Mouse (Mus musculus): ENCODE data around the gene Adcy5. TPM values are rescaled to one million over a fixed set of nuclear protein-coding genes. Genes with fewer than 3 reads are reported as not detected.
A peak's percentile ranks its signal among the peaks of the same experiment; 100 is the strongest.

The Adcy5 gene
- polyA plus RNA-seq, 1 experiment from 2014 or later = 2.0 TPM

GRCm38 (mm10) chr16:35216826-35217491 lies 62.3 kb downstream of the Adcy5 start:
- Histone ChIP-seq H3K4me3 (replicated peaks) (no peak overlapping the region), H3K9ac (no peak overlapping the region), H3K27ac (no peak overlapping the region), H3K36me3 (no peaks in the 10 kb centered on the region), H3K27me3 (replicated peaks) (no peaks in the 10 kb centered on the region), H3K9me3 (no peaks in the 10 kb centered on the region), H3K4me1 (replicated peaks) (peaks cover 23% of the 10 kb centered on the region; the same call in 1 of the 2 replicates), H3K4me2 (replicated peaks) (no peak overlapping the region)
- WGBS = 66% methylated on average over 6 of the region's 6 CpGs
- ATAC-seq = peak; percentile 24; the same call in 1 of the 2 replicates

GRCm38 (mm10) chr16:35220412-35220811 lies 65.7 kb downstream of the Adcy5 start:
- no peak overlapping the region for H3K4me2 ChIP-seq (replicated peaks)
- no peaks in the 10 kb centered on the region for H3K27me3 ChIP-seq (replicated peaks)
- no peak overlapping the region for H3K4me3 ChIP-seq (replicated peaks)
- no peak for ATAC-seq
- no peaks in the 10 kb centered on the region for H3K36me3 ChIP-seq
- H3K27ac ChIP-seq = no peak overlapping the region
- no peak overlapping the region for H3K9ac ChIP-seq
- no peaks in the 10 kb centered on the region for H3K9me3 ChIP-seq
- peaks cover 32% of the 10 kb centered on the region for H3K4me1 ChIP-seq (replicated peaks)
- WGBS = 71% methylated on average over 5 of the region's 5 CpGs

- H3K36me3 ChIP-seq = no peaks in the 10 kb centered on the region
- H3K4me3 ChIP-seq (replicated peaks) = no peak overlapping the region
- H3K4me1 ChIP-seq (replicated peaks) = peaks cover 23% of the 10 kb centered on the region
- H3K4me2 ChIP-seq (replicated peaks) = no peak overlapping the region
- no peak for ATAC-seq
- no peaks in the 10 kb centered on the region for H3K9me3 ChIP-seq
- H3K27me3 ChIP-seq (replicated peaks) = no peaks in the 10 kb centered on the region
- no peak overlapping the region for H3K27ac ChIP-seq
- no peak overlapping the region for H3K9ac ChIP-seq
- WGBS = 59% methylated on average over 4 of the region's 4 CpGs
Measured at GRCm38 (mm10) chr16:35221581-35221980, 66.9 kb downstream of the Adcy5 start.

GRCm38 (mm10) chr16:35223930-35224329 lies 69.3 kb downstream of the Adcy5 start:
- no peaks in the 10 kb centered on the region for H3K27me3 ChIP-seq (replicated peaks)
- no peaks in the 10 kb centered on the region for H3K36me3 ChIP-seq
- no peak overlapping the region for H3K4me3 ChIP-seq (replicated peaks)
- H3K9me3 ChIP-seq = no peaks in the 10 kb centered on the region
- no peak for ATAC-seq
- H3K4me2 ChIP-seq (replicated peaks) = no peak overlapping the region
- no peak overlapping the region for H3K9ac ChIP-seq
- 59% methylated on average over 4 of the region's 4 CpGs for WGBS
- peaks cover 17% of the 10 kb centered on the region for H3K4me1 ChIP-seq (replicated peaks)
- H3K27ac ChIP-seq = no peak overlapping the region

GRCm38 (mm10) chr16:35224716-35225115 lies 70.0 kb downstream of the Adcy5 start:
- Histone ChIP-seq H3K36me3 (no peaks in the 10 kb centered on the region), H3K27me3 (replicated peaks) (no peaks in the 10 kb centered on the region), H3K9ac (no peak overlapping the region), H3K9me3 (no peaks in the 10 kb centered on the region), H3K4me2 (replicated peaks) (0 out of 2 replicates have a peak overlapping the region, but pooled peaks have one; percentile 9), H3K27ac (no peak overlapping the region), H3K4me1 (replicated peaks) (peaks cover 21% of the 10 kb centered on the region), H3K4me3 (replicated peaks) (no peak overlapping the region)
- ATAC-seq = peak; percentile 57; the same call in 1 of the 2 replicates
- WGBS = 38% methylated on average over 14 of the region's 14 CpGs

- WGBS = 24% methylated on average over 11 of the region's 11 CpGs
- H3K36me3 ChIP-seq = no peaks in the 10 kb centered on the region
- no peak overlapping the region for H3K4me3 ChIP-seq (replicated peaks)
- no peak overlapping the region for H3K4me2 ChIP-seq (replicated peaks)
- ATAC-seq = peak; percentile 67
- H3K27me3 ChIP-seq (replicated peaks) = no peaks in the 10 kb centered on the region
- H3K4me1 ChIP-seq (replicated peaks) = peaks cover 25% of the 10 kb centered on the region
- H3K27ac ChIP-seq = 0 out of 2 replicates have a peak overlapping the region, but pooled peaks have one; percentile 36
- no peak overlapping the region for H3K9ac ChIP-seq
- H3K9me3 ChIP-seq = no peaks in the 10 kb centered on the region
Measured at GRCm38 (mm10) chr16:35229582-35229981, 74.9 kb downstream of the Adcy5 start.

- H3K27me3 ChIP-seq (replicated peaks) = no peaks in the 10 kb centered on the region
- ATAC-seq = peak; percentile 49
- H3K27ac ChIP-seq = peak overlapping the region; percentile 42; the same call in 1 of the 2 replicates
- WGBS = 34% methylated on average over 14 of the region's 14 CpGs
- H3K9ac ChIP-seq = no peak overlapping the region
- no peak overlapping the region for H3K4me3 ChIP-seq (replicated peaks)
- no peaks in the 10 kb centered on the region for H3K9me3 ChIP-seq
- H3K36me3 ChIP-seq = no peaks in the 10 kb centered on the region
- no peak overlapping the region; the same call in 1 of the 2 replicates for H3K4me2 ChIP-seq (replicated peaks)
- peaks cover 22% of the 10 kb centered on the region for H3K4me1 ChIP-seq (replicated peaks)
Measured at GRCm38 (mm10) chr16:35232153-35232750, 77.6 kb downstream of the Adcy5 start.

GRCm38 (mm10) chr16:35233329-35233728 lies 78.7 kb downstream of the Adcy5 start:
- ATAC-seq = no peak
- Histone ChIP-seq H3K4me2 (replicated peaks) (no peak overlapping the region), H3K27ac (no peak overlapping the region), H3K27me3 (replicated peaks) (no peaks in the 10 kb centered on the region), H3K9me3 (no peaks in the 10 kb centered on the region), H3K4me3 (replicated peaks) (no peak overlapping the region), H3K9ac (no peak overlapping the region), H3K36me3 (no peaks in the 10 kb centered on the region), H3K4me1 (replicated peaks) (peaks cover 22% of the 10 kb centered on the region)
- WGBS = 84% methylated on average over 4 of the region's 4 CpGs

- Histone ChIP-seq H3K4me2 (replicated peaks) (no peak overlapping the region), H3K9ac (no peak overlapping the region), H3K27ac (no peak overlapping the region), H3K4me1 (replicated peaks) (peaks cover 6% of the 10 kb centered on the region), H3K9me3 (no peaks in the 10 kb centered on the region), H3K27me3 (replicated peaks) (no peaks in the 10 kb centered on the region), H3K36me3 (no peaks in the 10 kb centered on the region), H3K4me3 (replicated peaks) (no peak overlapping the region)
- ATAC-seq = no peak
- 84% methylated on average over 7 of the region's 7 CpGs for WGBS
Measured at GRCm38 (mm10) chr16:35237091-35237490, 82.4 kb downstream of the Adcy5 start.

- Histone ChIP-seq H3K4me2 (replicated peaks) (0 out of 2 replicates have a peak overlapping the region, but pooled peaks have one; percentile 9), H3K9me3 (no peaks in the 10 kb centered on the region), H3K4me1 (replicated peaks) (no peaks in the 10 kb centered on the region), H3K27ac (no peak overlapping the region), H3K4me3 (replicated peaks) (no peak overlapping the region), H3K27me3 (replicated peaks) (no peaks in the 10 kb centered on the region), H3K36me3 (no peaks in the 10 kb centered on the region), H3K9ac (no peak overlapping the region)
- 66% methylated on average over 12 of the region's 12 CpGs for WGBS
- peak; percentile 70 for ATAC-seq
Measured at GRCm38 (mm10) chr16:35239318-35239965, 84.8 kb downstream of the Adcy5 start.

GRCm38 (mm10) chr16:35239966-35240730 lies 85.5 kb downstream of the Adcy5 start:
- Histone ChIP-seq H3K36me3 (no peaks in the 10 kb centered on the region), H3K27me3 (replicated peaks) (no peaks in the 10 kb centered on the region), H3K4me1 (replicated peaks) (no peaks in the 10 kb centered on the region), H3K9ac (no peak overlapping the region), H3K4me2 (replicated peaks) (no peak overlapping the region), H3K9me3 (no peaks in the 10 kb centered on the region), H3K27ac (no peak overlapping the region), H3K4me3 (replicated peaks) (no peak overlapping the region)
- WGBS = 84% methylated on average over 4 of the region's 4 CpGs
- no peak for ATAC-seq

GRCm38 (mm10) chr16:35247364-35247763 lies 92.7 kb downstream of the Adcy5 start:
- 59% methylated on average over 3 of the region's 3 CpGs for WGBS
- Histone ChIP-seq H3K9ac (no peak overlapping the region), H3K9me3 (no peaks in the 10 kb centered on the region), H3K27me3 (replicated peaks) (no peaks in the 10 kb centered on the region), H3K27ac (no peak overlapping the region), H3K4me1 (replicated peaks) (0 out of 2 replicates have a peak, but pooled peaks cover 10% of the 10 kb centered on the region), H3K4me3 (replicated peaks) (no peak overlapping the region), H3K36me3 (no peaks in the 10 kb centered on the region), H3K4me2 (replicated peaks) (no peak overlapping the region)
- ATAC-seq = no peak

All from intestine, embryonic 15.5 days (tissue).